Mouse (Mus musculus): ENCODE measurements around the gene Mrto4. TPM values are rescaled to one million over a fixed set of nuclear protein-coding genes. Genes with fewer than 3 reads are reported as not detected.

Gene Mrto4
- polyA plus RNA-seq, 1 experiment, result 18.8 TPM

- Histone ChIP-seq H3K4me1 (ENCODE audit: control insufficient read depth, insufficient read depth, low read length) (no peaks in the 10 kb centered on the region), H3K4me3 (ENCODE audit: insufficient read depth, low read length) (no peak overlapping the region), H3K27ac (ENCODE audit: insufficient read depth, low read depth, low read length) (no peak overlapping the region)
- no peak for TF ChIP-seq POLR2A (IDR thresholded peaks at IDR 0.05; ENCODE audit: borderline replicate concordance, low read depth, low read length)
- no peak for TF ChIP-seq CTCF (IDR thresholded peaks at IDR 0.05; ENCODE audit: low read depth, low read length)
Measured at GRCm38 (mm10) chr4:139298671-139299366, 53.6 kb downstream of the Mrto4 start.

- no peak overlapping the region for H3K4me3 ChIP-seq (ENCODE audit: insufficient read depth, low read length)
- TF ChIP-seq POLR2A (IDR thresholded peaks at IDR 0.05; ENCODE audit: borderline replicate concordance, low read depth, low read length), result no peak
- no peak for TF ChIP-seq CTCF (IDR thresholded peaks at IDR 0.05; ENCODE audit: low read depth, low read length)
- no peak overlapping the region for H3K27ac ChIP-seq (ENCODE audit: insufficient read depth, low read depth, low read length)
- no peaks in the 10 kb centered on the region for H3K4me1 ChIP-seq (ENCODE audit: control insufficient read depth, insufficient read depth, low read length)
Measured at GRCm38 (mm10) chr4:139297566-139297965, 54.8 kb downstream of the Mrto4 start.

Other genes starting within 250 kb of the Mrto4 start
- gene Minos1, start 221.5 kb downstream of the Mrto4 start, polyA plus RNA-seq (2012; ENCODE audit: insufficient read depth, insufficient read length, missing spikeins), result 151 and 166 TPM in 2 replicates
- 483 and 496 TPM in 2 replicates for gene Capzb, start 159.7 kb downstream of the Mrto4 start, polyA plus RNA-seq (2012; ENCODE audit: insufficient read depth, insufficient read length, missing spikeins)
- gene Pqlc2, start 41.9 kb downstream of the Mrto4 start, polyA plus RNA-seq (2012; ENCODE audit: insufficient read depth, insufficient read length, missing spikeins), result 22.5 and 26.7 TPM in 2 replicates
- 17.5 and 19.3 TPM in 2 replicates for gene Akr7a5, start 41.8 kb downstream of the Mrto4 start, polyA plus RNA-seq (2012; ENCODE audit: insufficient read depth, insufficient read length, missing spikeins)
- gene Emc1, start within 50 bp of the Mrto4 start, polyA plus RNA-seq (2012; ENCODE audit: insufficient read depth, insufficient read length, missing spikeins), result 28.6 and 29.8 TPM in 2 replicates
- gene Ubr4, start within 50 bp of the Mrto4 start, polyA plus RNA-seq (2012; ENCODE audit: insufficient read depth, insufficient read length, missing spikeins), result 60.1 and 84.1 TPM in 2 replicates
- gene Iffo2, start 178.0 kb upstream of the Mrto4 start, polyA plus RNA-seq (2012; ENCODE audit: insufficient read depth, insufficient read length, missing spikeins), result 9.5 and 10.7 TPM in 2 replicates